Mouse (Mus musculus) adrenal gland, postnatal 25 days (tissue): ENCODE results near the gene Nkd2. TPM values are rescaled to one million over a fixed set of nuclear protein-coding genes. Genes with fewer than 3 reads are reported as not detected.

Experiments used
- DNase-seq: peaks from one replicate; pipeline ENCODE4 v3.0.0; 2021; ENCODE audit warnings: mixed read lengths
- long read RNA-seq: library from polyadenylated mRNA; stranded (forward); transcript quantifications from one replicate; pipeline ENCODE4 v2.0.0, GENCODE M21; 2021
- total RNA-seq: library from RNA; stranded (reverse); gene quantifications from 2 replicates; pipeline ENCODE4 v1.2.3, GENCODE M21; 2021

The Nkd2 gene
- total RNA-seq: 1.2 and 1.8 TPM in 2 replicates
- long read RNA-seq, full-length matches to known transcripts: 2 of 3 reads
- long read RNA-seq, partial matches to known transcripts: 0 of 3 reads
- long read RNA-seq, other reads (novel, unspliced or antisense): 1 of 3 reads

DNA sequence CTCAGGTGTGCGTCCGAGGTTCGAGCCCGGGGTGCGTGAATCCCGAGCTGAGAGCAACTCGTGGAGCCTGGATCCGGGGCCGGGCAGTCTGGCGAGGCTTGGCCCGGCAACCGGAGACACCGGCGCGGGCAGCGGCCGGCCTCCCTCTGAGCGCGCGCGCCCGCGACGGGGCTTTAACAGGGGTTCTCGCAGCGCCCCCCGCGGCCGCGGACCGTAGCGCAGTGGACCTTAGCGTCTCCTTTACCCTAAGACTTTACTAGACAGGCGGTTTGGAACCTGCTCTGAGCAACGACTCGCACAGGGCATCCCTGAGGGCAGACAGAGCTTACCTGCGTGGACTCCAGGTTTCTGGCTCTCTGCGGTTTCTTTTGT, at the start of gene Nkd2:
TSS of gene Nkd2 (minus strand) at position 167 of the 372 bp plus-strand sequence.
- peak; percentile 91 for DNase-seq

GRCm38 (mm10) chr13:73892493-73893178, 45.2 kb upstream of the Nkd2 start:
- no peak for DNase-seq

DNA sequence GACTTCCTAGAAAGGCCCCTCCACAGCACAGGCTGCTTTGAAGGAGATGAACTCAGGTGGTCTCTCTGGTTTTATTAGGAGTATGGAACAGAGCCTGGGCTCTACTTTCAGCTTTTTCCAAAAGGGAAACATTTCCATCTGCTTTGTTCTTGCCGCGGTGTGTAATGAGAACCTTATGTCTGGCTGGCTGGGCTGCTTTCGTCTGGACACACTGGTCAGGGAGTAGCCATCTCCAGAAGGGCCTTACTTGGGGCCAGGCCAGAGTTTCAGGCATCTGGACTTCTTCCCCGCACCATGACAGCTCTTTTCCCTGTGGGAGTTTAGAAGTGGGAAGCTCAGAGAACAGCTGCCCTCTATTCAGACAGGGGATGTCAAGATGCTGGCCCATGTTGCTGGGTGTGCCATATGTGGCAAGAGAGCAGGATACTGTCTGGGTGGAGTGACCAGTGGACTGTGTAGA, 40.0 kb upstream of the Nkd2 start:
- no peak for DNase-seq

GRCm38 (mm10) chr13:73886601-73887000, 39.2 kb upstream of the Nkd2 start:
- DNase-seq: no peak

DNA sequence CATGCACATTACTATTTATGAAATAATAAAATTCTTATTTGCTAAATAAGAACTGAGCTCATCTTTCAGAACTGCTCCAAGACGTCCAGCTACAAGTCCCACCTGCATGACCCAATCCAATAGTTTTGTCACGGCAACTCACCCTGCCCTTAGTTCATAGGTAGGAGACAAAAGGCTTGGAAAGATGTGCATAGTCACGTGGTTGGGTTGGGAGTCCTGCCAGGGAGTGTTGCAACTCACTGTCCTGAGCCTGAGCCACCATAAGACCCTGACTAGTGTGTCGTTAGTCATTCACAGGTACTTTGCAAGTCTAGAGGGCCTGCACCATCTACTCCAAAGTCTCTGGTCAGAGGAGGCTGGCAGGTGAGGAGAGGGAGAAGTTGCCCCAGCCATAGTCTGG, 38.6 kb upstream of the Nkd2 start:
- peak; percentile 22 for DNase-seq

DNA sequence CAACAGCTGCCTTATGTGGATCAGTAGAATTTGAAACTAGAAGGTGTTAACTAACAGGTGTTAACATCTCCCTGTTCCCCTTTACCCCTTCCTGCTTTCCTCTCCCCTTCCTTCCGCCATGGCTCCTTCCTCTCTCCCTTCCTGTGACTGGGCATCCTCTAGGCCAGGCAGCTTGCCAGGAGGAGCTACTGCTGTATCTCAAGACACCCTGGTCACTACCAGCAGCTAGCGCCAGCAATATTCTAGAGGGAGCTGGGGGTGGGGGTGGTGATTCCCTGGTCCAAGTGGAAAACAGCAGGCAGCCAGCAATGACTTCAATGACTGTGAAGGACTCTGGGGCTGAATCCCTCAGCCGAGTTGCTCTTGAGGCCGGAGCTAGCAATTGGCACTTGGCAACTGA, 38.2 kb upstream of the Nkd2 start:
- DNase-seq: peak; percentile 44

- DNase-seq: no peak
These were observed 33.9 kb upstream of the Nkd2 start for GRCm38 (mm10) chr13:73881347-73881746.

DNA sequence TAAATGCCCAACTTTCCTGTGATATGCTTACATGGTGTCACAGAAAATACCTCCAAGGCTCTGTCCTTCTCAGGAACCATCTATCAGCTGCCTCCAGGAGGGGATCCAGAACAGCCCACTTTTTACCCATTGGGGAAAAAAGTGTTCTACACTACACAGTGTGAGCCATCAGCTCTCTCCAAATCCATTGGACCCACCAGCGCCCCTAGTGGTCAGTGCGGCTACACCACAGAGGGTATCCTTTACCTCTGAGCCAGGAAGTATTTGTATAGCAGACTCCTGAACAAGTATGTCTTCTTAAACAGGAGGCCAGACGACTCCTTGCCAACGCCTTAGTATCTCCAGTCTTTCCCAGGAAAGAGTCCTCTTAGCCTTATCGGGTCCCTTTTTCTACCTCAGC, 32.4 kb upstream of the Nkd2 start:
- DNase-seq: peak; percentile 59

DNA sequence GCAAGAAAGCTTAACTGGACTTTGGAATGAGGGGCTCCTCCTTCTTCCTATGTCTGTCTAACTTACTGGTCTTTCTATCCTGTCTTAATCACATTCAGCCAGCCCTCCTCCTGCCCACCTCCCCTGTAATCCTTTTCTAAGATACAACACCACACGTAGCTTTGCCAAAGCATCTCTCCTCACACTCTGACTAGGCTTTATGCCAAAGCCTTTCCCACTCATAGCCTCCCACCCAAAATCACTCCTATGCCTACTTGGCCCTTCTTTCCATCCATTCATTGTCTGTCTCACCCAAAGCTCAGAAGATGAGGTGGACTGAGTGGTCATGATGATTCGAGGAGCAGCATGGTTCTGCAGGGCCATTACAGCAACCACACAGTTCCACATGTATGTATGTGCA, 24.7 kb upstream of the Nkd2 start:
- no peak for DNase-seq

DNA sequence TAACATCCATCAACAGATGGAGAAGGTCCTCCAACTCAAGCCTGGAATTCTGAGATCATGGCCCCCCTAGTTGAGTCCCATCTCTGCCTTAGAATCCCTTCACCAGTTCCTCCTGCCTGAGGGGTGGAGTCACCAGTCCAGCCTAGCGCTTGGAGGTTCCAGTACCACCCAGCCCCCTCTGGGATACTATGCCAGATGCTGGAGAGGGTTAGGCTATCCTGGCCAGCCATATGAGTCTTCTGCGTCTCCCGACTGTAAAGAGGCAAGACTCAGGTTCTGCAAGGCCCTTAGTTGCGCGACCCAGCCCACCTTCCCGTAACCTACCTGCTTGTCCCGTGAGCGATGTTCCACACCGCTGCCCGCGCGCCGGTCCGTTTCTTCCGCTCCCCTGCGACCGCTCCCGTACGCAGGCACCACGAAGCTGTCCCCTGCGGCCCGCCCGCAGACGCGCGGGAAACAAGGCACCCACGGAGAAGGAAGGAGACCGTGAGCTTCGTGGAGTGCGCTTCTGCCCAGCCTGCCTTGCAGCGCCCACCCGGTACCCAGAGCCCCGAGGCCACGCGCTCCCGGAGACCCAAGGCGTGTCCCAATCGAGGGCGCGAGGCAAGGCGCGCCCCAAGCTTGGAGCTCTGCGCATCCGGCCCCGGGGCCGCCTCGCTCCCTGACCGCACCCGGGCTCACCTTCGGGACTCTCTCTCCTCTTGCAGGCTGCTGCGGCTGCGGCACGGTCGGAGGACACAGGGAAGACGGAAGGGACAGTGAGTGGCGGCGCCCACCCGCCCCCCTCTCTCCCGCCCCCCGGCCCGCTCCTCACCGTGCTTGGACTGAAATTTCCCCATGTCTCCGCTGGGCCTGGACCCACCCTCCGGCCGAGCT, 604 bp downstream of the Nkd2 start:
- peak; percentile 10 for DNase-seq

DNA sequence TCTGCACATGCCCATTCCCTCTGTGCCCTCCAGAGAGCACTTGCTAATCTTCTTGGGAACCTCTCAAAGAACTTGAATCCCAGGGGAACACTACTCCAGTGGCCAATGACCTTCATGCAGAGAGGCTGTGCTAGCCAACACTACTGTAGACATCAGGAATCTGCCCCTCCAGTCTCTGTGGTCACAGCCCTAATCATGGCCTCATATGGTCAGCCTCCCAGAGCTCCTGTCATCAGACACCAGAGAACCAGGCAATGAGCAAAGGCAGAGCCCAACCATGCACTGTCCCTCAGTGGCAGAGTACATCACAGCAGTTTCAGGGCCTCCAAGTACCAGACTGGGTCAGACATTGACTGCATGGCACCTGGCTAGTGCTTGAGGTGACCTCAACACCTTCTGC, 4.7 kb downstream of the Nkd2 start:
- no peak for DNase-seq

- no peak for DNase-seq
These were observed 7.7 kb downstream of the Nkd2 start for GRCm38 (mm10) chr13:73839740-73840139.

- no peak for DNase-seq
These were observed 8.3 kb downstream of the Nkd2 start for GRCm38 (mm10) chr13:73839137-73839548.

DNA sequence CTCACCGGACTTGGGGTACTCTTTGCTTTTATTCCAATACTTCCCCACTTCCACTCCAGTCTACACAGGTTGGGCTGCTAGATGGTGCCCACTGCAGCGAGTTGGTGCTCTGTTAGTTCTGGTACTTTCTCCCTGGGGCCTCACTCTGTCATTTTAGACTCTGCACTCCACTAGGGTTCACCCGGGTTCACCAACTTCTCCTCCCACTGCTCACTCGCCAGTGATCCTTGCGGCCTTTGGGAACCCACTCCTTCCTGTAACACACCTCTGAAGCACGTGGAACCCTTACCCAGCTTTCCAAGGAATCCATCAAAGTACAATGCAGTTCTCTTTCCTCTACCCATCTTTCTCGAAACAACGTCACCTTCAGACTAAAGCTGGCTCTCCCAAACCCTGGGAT, 9.7 kb downstream of the Nkd2 start:
- no peak for DNase-seq

- DNase-seq: no peak
These were observed 10.9 kb downstream of the Nkd2 start for GRCm38 (mm10) chr13:73836491-73836890.

- no peak for DNase-seq
These were observed 11.6 kb downstream of the Nkd2 start for GRCm38 (mm10) chr13:73835791-73836190.

DNA sequence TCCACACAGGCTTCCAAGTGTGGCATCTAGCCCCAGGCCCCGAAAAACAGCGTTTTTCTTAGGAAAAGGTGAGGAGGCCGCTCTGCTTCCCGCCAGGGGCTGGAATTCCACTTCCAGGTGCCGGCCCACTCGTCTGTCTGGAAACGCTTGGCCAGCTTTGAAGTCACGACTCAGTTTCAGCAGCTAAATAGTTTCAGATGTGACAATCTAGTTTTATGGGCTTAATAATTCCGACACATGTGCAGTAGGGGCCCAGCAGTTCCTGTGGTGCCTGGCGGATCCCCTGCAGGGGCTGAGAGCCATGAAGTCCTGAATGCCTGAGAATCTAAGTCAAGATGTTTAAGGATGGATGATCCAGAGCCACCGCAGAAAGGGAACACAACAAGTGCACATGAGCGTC, 13.6 kb downstream of the Nkd2 start:
- DNase-seq: no peak

DNA sequence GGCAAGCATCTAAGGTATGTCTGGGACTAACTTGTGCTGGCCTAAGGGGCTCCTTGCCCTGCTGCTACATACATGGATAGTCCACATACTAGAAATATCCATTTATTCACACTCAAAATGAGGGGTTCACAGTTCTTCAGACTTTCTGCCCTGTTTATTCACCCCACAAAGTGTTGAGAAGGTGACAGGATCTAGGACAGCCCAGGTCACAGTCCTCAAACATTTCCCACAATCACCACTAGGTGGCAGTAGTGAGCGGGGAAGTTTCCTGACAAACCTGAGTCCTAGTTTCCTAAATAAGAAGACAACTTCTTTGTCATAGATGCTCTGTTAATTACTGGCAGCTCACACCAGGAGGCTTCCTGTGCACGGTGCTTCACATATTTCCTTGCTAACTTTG, 15.9 kb downstream of the Nkd2 start:
- peak; percentile 67 for DNase-seq

- no peak for DNase-seq
These were observed 20.2 kb downstream of the Nkd2 start for GRCm38 (mm10) chr13:73827243-73827642.

GRCm38 (mm10) chr13:73823711-73824110, 23.7 kb downstream of the Nkd2 start:
- DNase-seq: no peak

DNA sequence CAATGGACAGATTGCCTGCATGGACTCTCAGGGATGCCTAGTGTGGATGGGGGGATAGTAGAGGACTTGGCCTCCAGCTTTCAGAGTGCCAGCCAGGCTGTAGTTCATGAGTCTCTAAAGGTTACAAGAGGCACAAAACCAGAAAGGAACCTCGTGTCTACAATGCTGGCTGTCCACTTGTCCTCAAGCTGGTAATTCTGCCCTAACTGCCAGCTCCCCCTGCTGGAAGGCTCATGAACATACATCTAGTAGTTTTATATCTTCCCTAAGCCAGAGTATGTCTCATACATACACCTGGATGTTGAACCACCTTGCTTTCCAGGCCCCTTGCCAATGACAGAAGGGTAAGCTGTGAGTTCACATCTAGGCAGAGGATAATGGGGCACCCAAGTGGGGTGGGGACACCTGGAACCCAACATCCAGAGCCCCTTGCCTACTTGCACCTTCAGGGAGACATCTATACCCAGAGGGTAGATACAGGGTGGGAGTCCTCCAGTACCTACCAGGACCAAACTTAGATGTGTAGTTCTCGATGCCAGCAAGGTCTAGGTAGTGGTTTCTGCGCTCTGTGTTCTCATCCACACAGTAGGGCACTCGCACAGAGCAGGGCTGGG, 25.1 kb downstream of the Nkd2 start:
- DNase-seq: peak; percentile 73

DNA sequence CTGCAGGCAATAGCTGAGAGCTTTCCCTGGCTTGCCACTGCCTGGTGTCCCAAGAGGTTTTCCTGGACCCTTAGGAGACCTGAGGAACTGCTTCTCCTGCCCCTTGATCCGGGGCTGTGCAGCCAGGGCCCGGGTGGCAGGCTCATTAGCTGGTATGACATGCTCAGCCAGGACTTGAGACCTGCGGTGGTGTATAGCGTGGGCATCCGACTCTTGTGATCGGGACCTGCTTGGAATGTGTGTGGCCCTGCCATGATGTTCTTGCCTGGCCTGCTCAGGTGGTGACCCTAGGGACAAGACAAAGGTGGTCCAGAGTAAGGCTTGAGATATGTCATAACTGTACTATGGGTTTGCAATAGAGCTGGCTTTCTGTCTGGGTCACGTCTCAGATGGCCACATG, 26.2 kb downstream of the Nkd2 start:
- DNase-seq: no peak

DNA sequence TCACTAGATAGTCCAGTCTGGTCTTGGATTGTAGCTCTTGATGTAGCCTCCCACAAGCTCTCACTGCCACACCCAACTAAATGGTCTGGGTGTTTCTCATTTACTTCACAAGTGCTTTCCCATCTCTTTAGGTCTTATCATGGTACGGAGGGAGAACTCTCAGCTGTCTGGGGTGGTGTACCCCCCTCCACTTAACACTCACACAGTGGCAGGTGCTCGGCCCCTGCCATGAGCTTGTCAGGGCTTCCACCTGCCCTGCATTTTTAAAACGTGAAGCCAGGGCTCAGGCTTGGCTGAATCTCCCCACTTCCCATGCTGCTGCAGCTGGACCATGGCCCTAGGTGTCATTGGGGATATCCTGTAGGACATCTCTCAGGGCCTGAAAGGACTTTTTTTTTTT, 28.5 kb downstream of the Nkd2 start:
- DNase-seq: no peak
